Mouse (Mus musculus) stomach, postnatal 0 days (tissue): Measurements from ENCODE around the gene Skap2.

Experiments
- CTCF ChIP-seq: IDR thresholded peaks from 2 replicates; pipeline ENCODE4 v1.5.1; 2016; ENCODE audit warnings: antibody characterized with exemption, low read depth, mild to moderate bottlenecking, moderate library complexity
- EP300 ChIP-seq: optimal IDR thresholded peaks from 2 replicates; pipeline ENCODE3; 2016; ENCODE audit warnings: antibody characterized with exemption

- no peak for TF ChIP-seq CTCF
- TF ChIP-seq EP300 = no peak
These were observed 138.3 kb downstream of the Skap2 start for GRCm38 (mm10) chr6:51874035-51874434.
